Mouse (Mus musculus): ENCODE results near the gene Mypop. TPM values are rescaled to one million over a fixed set of nuclear protein-coding genes. Genes with fewer than 3 reads are reported as not detected.
A peak's percentile ranks its signal among the peaks of the same experiment; 100 is the strongest.

The Mypop gene
- polyA plus RNA-seq, 1 experiment from 2014 or later = 5.0 TPM

GRCm38 (mm10) chr7:18993036-18993435, 2.0 kb downstream of the Mypop start:
- Histone ChIP-seq H3K4me1 (replicated peaks) (peaks cover 38% of the 10 kb centered on the region), H3K4me3 (peak overlapping the region; percentile 58; the same call in 1 of the 2 replicates), H3K27ac (no peak overlapping the region), H3K9me3 (no peaks in the 10 kb centered on the region), H3K36me3 (peaks cover 30% of the 10 kb centered on the region), H3K27me3 (ENCODE audit: insufficient read depth, poor library complexity, severe bottlenecking) (peaks cover 36% of the 10 kb centered on the region)
- 87% methylated on average over 5 of the region's 5 CpGs for WGBS
- no peak for DNase-seq (ENCODE audit: low spot score)

GRCm38 (mm10) chr7:18998835-18999234, 7.8 kb downstream of the Mypop start:
- 48% methylated on average over 9 of the region's 9 CpGs for WGBS
- peaks cover 27% of the 10 kb centered on the region for H3K36me3 ChIP-seq
- DNase-seq (ENCODE audit: low spot score) = no peak
- H3K4me3 ChIP-seq = no peak overlapping the region
- peaks cover 3% of the 10 kb centered on the region for H3K27me3 ChIP-seq (ENCODE audit: insufficient read depth, poor library complexity, severe bottlenecking)
- H3K27ac ChIP-seq = no peak overlapping the region
- H3K9me3 ChIP-seq = no peaks in the 10 kb centered on the region
- H3K4me1 ChIP-seq (replicated peaks) = peaks cover 52% of the 10 kb centered on the region

- no peaks in the 10 kb centered on the region for H3K27me3 ChIP-seq (ENCODE audit: insufficient read depth, poor library complexity, severe bottlenecking)
- no peak for DNase-seq (ENCODE audit: low spot score)
- peaks cover 65% of the 10 kb centered on the region for H3K4me1 ChIP-seq (replicated peaks)
- WGBS = 54% methylated on average over 10 of the region's 10 CpGs
- H3K4me3 ChIP-seq = peak overlapping the region; percentile 50
- H3K9me3 ChIP-seq = no peaks in the 10 kb centered on the region
- H3K27ac ChIP-seq = peak overlapping the region; percentile 82
- peaks cover 30% of the 10 kb centered on the region for H3K36me3 ChIP-seq
Measured at GRCm38 (mm10) chr7:19000421-19000820, 9.4 kb downstream of the Mypop start.

GRCm38 (mm10) chr7:19001066-19001806, 10.2 kb downstream of the Mypop start:
- Histone ChIP-seq H3K4me1 (replicated peaks) (peaks cover 74% of the 10 kb centered on the region), H3K9me3 (no peaks in the 10 kb centered on the region), H3K27me3 (ENCODE audit: insufficient read depth, poor library complexity, severe bottlenecking) (no peaks in the 10 kb centered on the region), H3K27ac (peak overlapping the region; percentile 82), H3K4me3 (peak overlapping the region; percentile 50), H3K36me3 (peaks cover 30% of the 10 kb centered on the region)
- DNase-seq (ENCODE audit: low spot score) = peak; percentile 64
- WGBS = 37% methylated on average over 18 of the region's 18 CpGs

- Histone ChIP-seq H3K27ac (no peak overlapping the region), H3K36me3 (peaks cover 29% of the 10 kb centered on the region), H3K4me1 (replicated peaks) (peaks cover 79% of the 10 kb centered on the region), H3K27me3 (ENCODE audit: insufficient read depth, poor library complexity, severe bottlenecking) (no peaks in the 10 kb centered on the region), H3K4me3 (no peak overlapping the region; the same call in 1 of the 2 replicates), H3K9me3 (no peaks in the 10 kb centered on the region)
- no peak for DNase-seq (ENCODE audit: low spot score)
- 80% methylated on average over 3 of the region's 3 CpGs for WGBS
Measured at GRCm38 (mm10) chr7:19001807-19002085, 10.7 kb downstream of the Mypop start.

GRCm38 (mm10) chr7:19002115-19002514, 11.1 kb downstream of the Mypop start:
- DNase-seq (ENCODE audit: low spot score) = no peak
- H3K4me1 ChIP-seq (replicated peaks) = peaks cover 82% of the 10 kb centered on the region
- no peaks in the 10 kb centered on the region for H3K9me3 ChIP-seq
- H3K27me3 ChIP-seq (ENCODE audit: insufficient read depth, poor library complexity, severe bottlenecking) = no peaks in the 10 kb centered on the region
- H3K27ac ChIP-seq = peak overlapping the region; percentile 92
- H3K4me3 ChIP-seq = peak overlapping the region; percentile 53
- WGBS = 53% methylated on average over 4 of the region's 4 CpGs
- H3K36me3 ChIP-seq = peaks cover 32% of the 10 kb centered on the region

GRCm38 (mm10) chr7:19002848-19003498, 11.9 kb downstream of the Mypop start:
- Histone ChIP-seq H3K27me3 (ENCODE audit: insufficient read depth, poor library complexity, severe bottlenecking) (no peaks in the 10 kb centered on the region), H3K27ac (peak overlapping the region; percentile 92), H3K4me3 (peak overlapping the region; percentile 53), H3K36me3 (peaks cover 33% of the 10 kb centered on the region), H3K9me3 (no peaks in the 10 kb centered on the region), H3K4me1 (replicated peaks) (peaks cover 90% of the 10 kb centered on the region)
- WGBS = 2% methylated on average over 17 of the region's 17 CpGs
- DNase-seq (ENCODE audit: low spot score) = peak; percentile 80

GRCm38 (mm10) chr7:19003902-19004630, 13.0 kb downstream of the Mypop start, which contains the start of gene Irf2bp1:
Gene Irf2bp1, plus strand, starts transcription at chr7:19004044.
- Histone ChIP-seq H3K27me3 (ENCODE audit: insufficient read depth, poor library complexity, severe bottlenecking) (no peaks in the 10 kb centered on the region), H3K36me3 (peaks cover 34% of the 10 kb centered on the region), H3K4me3 (peak within 1 kb of the TSS; percentile 98), H3K27ac (peak within 1 kb of the TSS; percentile 96), H3K4me1 (replicated peaks) (peaks cover 83% of the 10 kb centered on the region), H3K9me3 (no peaks in the 10 kb centered on the region)
- under 1% methylated on average over 90 of the region's 90 CpGs for WGBS
- DNase-seq (ENCODE audit: low spot score) = peak; percentile 93

- WGBS = 10% methylated on average over 34 of the region's 34 CpGs
- DNase-seq (ENCODE audit: low spot score) = peak; percentile 49
- peak overlapping the region; percentile 96 for H3K27ac ChIP-seq
- H3K4me1 ChIP-seq (replicated peaks) = peaks cover 77% of the 10 kb centered on the region
- no peaks in the 10 kb centered on the region for H3K27me3 ChIP-seq (ENCODE audit: insufficient read depth, poor library complexity, severe bottlenecking)
- H3K36me3 ChIP-seq = peaks cover 34% of the 10 kb centered on the region
- no peaks in the 10 kb centered on the region for H3K9me3 ChIP-seq
- H3K4me3 ChIP-seq = peak overlapping the region; percentile 98
Measured at GRCm38 (mm10) chr7:19004631-19005079, 13.6 kb downstream of the Mypop start.

GRCm38 (mm10) chr7:19005417-19006121, 14.5 kb downstream of the Mypop start:
- Histone ChIP-seq H3K4me1 (replicated peaks) (peaks cover 69% of the 10 kb centered on the region), H3K27ac (no peak overlapping the region), H3K36me3 (peaks cover 34% of the 10 kb centered on the region), H3K9me3 (no peaks in the 10 kb centered on the region), H3K4me3 (peak overlapping the region; percentile 98), H3K27me3 (ENCODE audit: insufficient read depth, poor library complexity, severe bottlenecking) (no peaks in the 10 kb centered on the region)
- DNase-seq (ENCODE audit: low spot score) = no peak
- 82% methylated on average over 34 of the region's 34 CpGs for whole genome bisulfite sequencing

GRCm38 (mm10) chr7:19006476-19006875, 15.4 kb downstream of the Mypop start:
- Histone ChIP-seq H3K27ac (no peak overlapping the region), H3K36me3 (peaks cover 34% of the 10 kb centered on the region), H3K4me3 (peak overlapping the region; percentile 98), H3K9me3 (no peaks in the 10 kb centered on the region), H3K27me3 (ENCODE audit: insufficient read depth, poor library complexity, severe bottlenecking) (no peaks in the 10 kb centered on the region), H3K4me1 (replicated peaks) (peaks cover 60% of the 10 kb centered on the region)
- DNase-seq (ENCODE audit: low spot score) = peak; percentile 85
- 9% methylated on average over 12 of the region's 12 CpGs for WGBS

All from hindbrain, embryonic 10.5 days (tissue).